Comparison of ENCODE assay signal across 19 mouse cellular contexts in the genomic region with DNA sequence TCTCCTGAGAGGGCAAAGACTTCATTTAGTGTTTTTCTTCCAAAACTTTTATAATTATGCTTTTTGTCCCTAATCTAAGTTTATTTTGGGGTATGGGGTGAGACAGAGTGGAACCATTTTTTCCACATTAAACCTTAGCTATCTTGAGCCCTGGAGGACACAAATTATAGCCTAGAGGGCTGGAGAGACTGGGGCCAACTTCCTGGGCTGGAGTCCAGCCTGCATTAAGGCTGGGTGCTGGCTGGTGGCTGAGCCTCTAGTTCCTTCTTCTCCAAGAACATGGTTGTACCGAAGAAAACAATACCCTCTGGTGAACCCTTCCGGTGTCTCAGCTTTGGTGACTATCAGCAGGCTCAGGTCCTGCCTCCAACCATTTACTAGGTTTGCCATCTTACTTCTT. TPM values are rescaled to one million over a fixed set of nuclear protein-coding genes. Genes with fewer than 3 reads are reported as not detected.
"Had no signal": no experiment of that assay in that cellular context is flagged by ENCODE, and none has a peak within 500 bp of the region (broad histone marks: within the 10 kb centered on the region; RNA-seq: fewer than 3 reads in every experiment).

No protein-coding gene starts in this region.

- DNase-seq: kidney, postnatal 10 days; kidney, postnatal 4 days; lung, postnatal 14 days; right cerebral cortex, adult 18-20 months; right cerebral cortex, postnatal 25 days; thymus, postnatal 36 days had no signal

- ATAC-seq: midbrain, embryonic 16.5 days had no signal

- H3K9me3 ChIP-seq: limb, embryonic 12.5 days; lung, embryonic 15.5 days; midbrain, embryonic 12.5 days; neural tube, embryonic 13.5 days had no signal

- H3K4me3 ChIP-seq: layer of hippocampus, adult 2 months; limb, embryonic 12.5 days; lung, embryonic 15.5 days; midbrain, embryonic 12.5 days; neural tube, embryonic 13.5 days had no signal

- H3K4me1 ChIP-seq: limb, embryonic 12.5 days; midbrain, embryonic 12.5 days had no signal

- H3K36me3 ChIP-seq: limb, embryonic 12.5 days; lung, embryonic 15.5 days; midbrain, embryonic 12.5 days; neural tube, embryonic 13.5 days had no signal

- H3K4me2 ChIP-seq: limb, embryonic 12.5 days; lung, embryonic 15.5 days; midbrain, embryonic 12.5 days; neural tube, embryonic 13.5 days had no signal

- H3K9ac ChIP-seq: limb, embryonic 12.5 days; lung, embryonic 15.5 days; midbrain, embryonic 12.5 days; neural tube, embryonic 13.5 days had no signal

- H3K27me3 ChIP-seq: limb, embryonic 12.5 days; lung, embryonic 15.5 days; midbrain, embryonic 12.5 days; neural tube, embryonic 13.5 days had no signal

- H3K27ac ChIP-seq: layer of hippocampus, adult 2 months; limb, embryonic 12.5 days; lung, embryonic 15.5 days; midbrain, embryonic 12.5 days; neural tube, embryonic 13.5 days had no signal

RNA-seq across cellular contexts. Expression of gene Ptchd3, which starts 27.3 kb away (rescaled TPM):
- total RNA-seq: layer of hippocampus, adult 2 months; layer of hippocampus, postnatal 10 days; left cerebral cortex, postnatal 36 days; liver, adult 2 months; megakaryocyte-erythroid progenitor cell, adult 5-6 weeks had no signal
- polyA plus RNA-seq: limb, embryonic 12.5 days; liver, adult 2 months; liver, embryonic 16.5 days; midbrain, embryonic 12.5 days; midbrain, embryonic 16.5 days; neural tube, embryonic 13.5 days; small intestine, adult 2 months; stomach, embryonic 16.5 days had no signal
